Mouse (Mus musculus) intestine, embryonic 14.5 days (tissue): ENCODE data around the gene Hrh3. TPM values are rescaled to one million over a fixed set of nuclear protein-coding genes. Genes with fewer than 3 reads are reported as not detected.
A peak's percentile ranks its signal among the peaks of the same experiment; 100 is the strongest.

Experiments used
- ATAC-seq: fragments of 200-750 bp; cut with Nextera tagmentation; replicated peaks from 2 replicates; pipeline ENCODE4 v1.8.0; 2017; ENCODE audit warnings: low read depth, moderate number of reproducible peaks, moderate TSS enrichment, moderate library complexity; ENCODE audit not compliant: low FRiP score, low TSS enrichment
- DNase-seq: peaks from one replicate; pipeline ENCODE4 v3.0.0-alpha.2; 2018; ENCODE audit warnings: low spot score
- H3K27ac ChIP-seq: fragments of 300-500 bp; sonication (generic); 2 replicates; pipeline ENCODE4 v1.5.1; 2014; ENCODE audit warnings: low read depth, mild to moderate bottlenecking, control low read depth
- H3K27me3 ChIP-seq: fragments of 300-500 bp; sonication (generic); replicated peaks from 2 replicates; pipeline ENCODE4 v1.6.1; 2014; ENCODE audit warnings: low read length, control low read depth; ENCODE audit not compliant: control insufficient read depth, insufficient read depth
- H3K36me3 ChIP-seq: fragments of 300-500 bp; sonication (generic); 2 replicates; pipeline ENCODE4 v1.6.1; 2014; ENCODE audit warnings: low read length, control low read depth; ENCODE audit not compliant: control insufficient read depth, insufficient read depth
- H3K4me1 ChIP-seq: fragments of 300-500 bp; sonication (generic); replicated peaks from 2 replicates; pipeline ENCODE4 v1.6.1; 2014; ENCODE audit warnings: low read length, control low read depth, mixed read lengths; ENCODE audit not compliant: control insufficient read depth, insufficient read depth
- H3K4me2 ChIP-seq: fragments of 300-500 bp; sonication (generic); 2 replicates; pipeline ENCODE4 v1.6.1; 2014; ENCODE audit warnings: low read length
- H3K4me3 ChIP-seq: fragments of 300-500 bp; sonication (generic); 2 replicates; pipeline ENCODE4 v1.5.1; 2014; ENCODE audit warnings: low read depth, low read length, control low read depth, mixed read lengths
- H3K9ac ChIP-seq: fragments of 300-500 bp; sonication (generic); 2 replicates; pipeline ENCODE4 v1.6.1; 2014; ENCODE audit warnings: mild to moderate bottlenecking, low read length
- H3K9me3 ChIP-seq: fragments of 300-500 bp; sonication (generic); 2 replicates; pipeline ENCODE4 v1.6.1; 2016; ENCODE audit warnings: low read length, control low read depth; ENCODE audit not compliant: control insufficient read depth
- WGBS: fragments of 180-500 bp; shearing (Covaris S2); extraction: QIAGEN DNeasy Blood & Tissue Kit; methylation state at CpG from one replicate; pipeline ENCODE4 v1.1.7; 2014; 5-methylcytosine and 5-hydroxymethylcytosine counted together
- polyA plus RNA-seq: library from polyadenylated mRNA; unstranded; fragments of >200 nt; fragmentation: Nextera tagmentation; extraction: Ambion mirVana; gene quantifications from 2 replicates; pipeline ENCODE4 v1.2.1, GENCODE M21; 2014

The Hrh3 gene
- polyA plus RNA-seq, 1 experiment from 2014 or later, result 0.19 TPM

DNA sequence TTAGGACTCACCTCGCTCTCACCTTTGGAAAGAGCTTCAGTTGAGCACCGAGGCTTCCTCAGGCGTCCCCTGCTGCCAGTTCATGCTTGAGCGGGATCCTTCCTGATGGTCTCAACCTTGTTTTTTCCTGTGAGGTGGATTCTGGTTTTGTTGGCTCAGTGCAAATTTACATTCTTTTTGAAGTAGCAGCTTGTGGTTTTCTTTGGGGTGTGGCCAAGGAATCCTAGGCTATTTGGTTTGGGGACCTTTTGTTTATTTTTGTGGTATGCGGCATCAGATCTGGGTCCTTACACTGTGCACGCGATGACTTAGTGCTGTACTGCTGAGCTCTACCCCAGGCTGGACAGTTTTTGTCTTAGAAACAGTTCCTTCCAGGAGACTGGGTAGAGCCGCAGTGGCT is 23.6 kb downstream of the Hrh3 start:
- ATAC-seq (no peak), DNase-seq (no peak)
- Histone ChIP-seq H3K4me2 (no peak overlapping the region), H3K4me3 (no peak overlapping the region), H3K4me1 (no peaks in the 10 kb centered on the region), H3K9ac (no peak overlapping the region), H3K9me3 (no peaks in the 10 kb centered on the region), H3K27ac (no peak overlapping the region), H3K27me3 (no peaks in the 10 kb centered on the region), H3K36me3 (peaks cover 26% of the 10 kb centered on the region)
- WGBS, result 89% methylated on average over 8 of the region's 8 CpGs

DNA sequence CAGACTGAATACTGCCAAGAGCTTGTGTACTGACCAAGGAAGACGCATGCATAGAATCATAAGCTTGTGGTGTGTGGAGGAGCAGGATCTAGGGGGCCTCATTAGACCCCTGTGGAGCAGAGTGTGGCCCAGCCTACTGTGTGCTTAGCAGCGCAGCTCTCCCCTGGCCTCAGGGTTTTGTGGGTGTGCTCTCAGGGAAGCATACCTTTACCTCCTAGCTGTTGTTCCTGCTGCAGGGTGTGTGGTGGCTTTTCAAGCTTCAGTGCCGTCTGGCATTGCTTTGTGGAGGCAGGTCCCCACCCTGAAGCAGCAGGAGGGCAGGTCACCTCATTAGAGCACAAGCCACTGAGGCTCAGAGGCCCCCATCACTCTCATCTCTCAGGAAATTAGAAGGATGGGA is 26.7 kb downstream of the Hrh3 start:
- no peak overlapping the region for H3K27ac ChIP-seq
- peaks cover 16% of the 10 kb centered on the region for H3K36me3 ChIP-seq
- H3K4me3 ChIP-seq, result no peak overlapping the region
- H3K9ac ChIP-seq, result no peak overlapping the region
- 67% methylated on average over 3 of the region's 3 CpGs for WGBS
- no peaks in the 10 kb centered on the region for H3K9me3 ChIP-seq
- no peak overlapping the region for H3K4me2 ChIP-seq
- no peaks in the 10 kb centered on the region for H3K27me3 ChIP-seq
- no peak for DNase-seq
- ATAC-seq, result no peak
- H3K4me1 ChIP-seq, result no peaks in the 10 kb centered on the region

DNA sequence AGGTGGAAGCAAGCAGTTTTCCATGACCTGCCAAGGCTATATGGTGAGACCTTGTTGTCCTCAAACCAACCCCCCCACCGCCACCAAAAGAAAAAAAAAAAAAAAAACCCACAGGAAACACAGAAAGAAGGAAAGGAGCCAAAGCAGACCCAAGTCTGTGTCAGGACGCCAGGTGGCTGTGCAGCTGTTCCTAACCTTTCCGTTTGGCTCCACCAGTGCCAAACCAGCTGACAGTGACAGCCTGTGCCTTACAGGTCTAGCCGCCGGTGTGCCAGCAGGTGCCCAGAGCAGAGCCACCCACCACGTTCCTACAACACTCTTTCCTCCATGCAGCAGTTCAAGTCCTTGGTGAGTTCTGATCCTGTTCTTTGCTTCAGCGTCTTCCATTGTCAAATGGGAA is 31.4 kb downstream of the Hrh3 start:
- no peak for ATAC-seq
- Histone ChIP-seq H3K36me3 (peaks cover 23% of the 10 kb centered on the region), H3K4me1 (peaks cover 10% of the 10 kb centered on the region), H3K9ac (no peak overlapping the region), H3K27me3 (no peaks in the 10 kb centered on the region), H3K27ac (no peak overlapping the region), H3K4me2 (no peak overlapping the region), H3K9me3 (no peaks in the 10 kb centered on the region), H3K4me3 (no peak overlapping the region)
- WGBS, result 87% methylated on average over 7 of the region's 7 CpGs
- DNase-seq, result no peak

DNA sequence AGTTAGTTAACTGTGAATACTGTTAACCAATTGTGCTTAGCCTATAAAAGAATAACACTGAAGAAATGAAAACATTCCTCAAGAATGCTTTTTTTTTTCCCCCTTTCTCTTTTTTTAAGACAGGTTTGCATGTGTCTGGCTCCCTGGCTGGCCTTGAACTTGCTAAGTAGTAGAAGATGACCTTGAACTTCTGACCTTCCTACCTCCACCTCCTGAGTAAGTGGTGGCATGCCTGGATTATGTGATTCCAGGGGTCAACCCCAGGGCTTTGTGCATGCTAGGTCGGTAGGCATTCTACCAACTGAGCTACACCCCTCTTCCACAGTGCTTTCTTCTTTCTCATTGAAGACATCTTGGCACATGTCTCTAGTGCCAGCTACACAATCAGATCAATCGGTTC is 32.6 kb downstream of the Hrh3 start:
- Histone ChIP-seq H3K9ac (no peak overlapping the region), H3K4me2 (no peak overlapping the region), H3K4me1 (peaks cover 10% of the 10 kb centered on the region), H3K4me3 (no peak overlapping the region), H3K36me3 (peaks cover 23% of the 10 kb centered on the region), H3K9me3 (no peaks in the 10 kb centered on the region), H3K27me3 (no peaks in the 10 kb centered on the region), H3K27ac (no peak overlapping the region)
- 88% methylated on average over 2 of the region's 2 CpGs for WGBS
- DNase-seq, result no peak
- ATAC-seq, result no peak

DNA sequence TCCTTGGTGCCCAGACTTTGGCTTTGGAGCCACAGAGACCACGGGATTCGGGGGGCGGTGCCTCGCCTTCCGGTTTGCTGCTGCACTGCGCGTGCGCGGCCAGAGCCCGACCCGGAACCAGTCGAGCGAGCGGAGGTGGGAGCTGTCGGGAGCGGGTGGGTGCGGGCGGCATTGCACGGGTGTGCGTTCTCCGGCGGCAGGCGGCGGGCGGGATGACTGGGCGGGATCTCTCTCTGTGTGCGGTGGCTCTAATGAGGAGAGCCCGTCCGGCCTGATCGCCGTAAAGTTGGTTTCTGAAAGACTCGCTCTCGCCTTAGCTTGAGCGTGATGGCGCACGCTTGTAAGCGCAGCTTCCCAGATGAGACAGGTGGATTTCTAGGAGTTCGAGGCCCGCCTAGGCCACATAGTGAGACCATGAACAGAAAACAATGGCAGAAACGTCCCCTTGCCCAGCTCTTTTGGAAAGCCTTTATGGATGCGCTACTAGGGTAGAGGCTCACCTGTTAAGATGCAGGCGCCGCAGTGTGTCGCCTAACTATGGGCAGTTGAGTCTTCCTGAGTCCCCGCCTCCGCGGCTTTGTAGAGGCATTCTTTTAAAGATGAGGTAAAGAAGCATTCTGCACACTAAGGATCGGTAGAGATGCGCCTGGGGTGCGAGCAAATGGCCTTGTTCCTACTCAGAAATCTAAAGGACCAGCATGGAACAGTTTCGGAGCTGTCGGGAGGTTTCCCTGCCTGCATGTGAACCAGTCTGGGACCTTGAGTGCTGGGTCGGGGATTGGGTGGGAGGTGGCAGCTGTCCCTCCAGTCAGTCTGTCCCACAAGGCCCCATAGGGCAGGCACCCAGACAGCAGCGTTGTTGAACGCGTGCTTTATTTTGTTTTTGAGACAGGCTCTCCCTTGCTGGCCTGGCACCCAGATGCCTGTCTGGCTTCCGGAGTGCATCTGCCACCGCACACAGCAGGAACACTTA is 33.5 kb downstream of the Hrh3 start, which contains the start of gene Mtg2:
TSS of gene Mtg2 (plus strand) at position 108 of the 973 bp plus-strand sequence.
- ATAC-seq, result peak; percentile 97
- Histone ChIP-seq H3K27ac (0 out of 2 replicates have a peak within 1 kb of the TSS, but pooled peaks have one; percentile 38), H3K9ac (peak within 1 kb of the TSS; percentile 49), H3K9me3 (no peaks in the 10 kb centered on the region), H3K4me3 (peak within 1 kb of the TSS; percentile 85), H3K36me3 (peaks cover 23% of the 10 kb centered on the region), H3K4me1 (peaks cover 10% of the 10 kb centered on the region), H3K27me3 (no peaks in the 10 kb centered on the region), H3K4me2 (peak within 1 kb of the TSS; percentile 74)
- peak; percentile 96 for DNase-seq
- WGBS, result 4% methylated on average over 58 of the region's 58 CpGs

DNA sequence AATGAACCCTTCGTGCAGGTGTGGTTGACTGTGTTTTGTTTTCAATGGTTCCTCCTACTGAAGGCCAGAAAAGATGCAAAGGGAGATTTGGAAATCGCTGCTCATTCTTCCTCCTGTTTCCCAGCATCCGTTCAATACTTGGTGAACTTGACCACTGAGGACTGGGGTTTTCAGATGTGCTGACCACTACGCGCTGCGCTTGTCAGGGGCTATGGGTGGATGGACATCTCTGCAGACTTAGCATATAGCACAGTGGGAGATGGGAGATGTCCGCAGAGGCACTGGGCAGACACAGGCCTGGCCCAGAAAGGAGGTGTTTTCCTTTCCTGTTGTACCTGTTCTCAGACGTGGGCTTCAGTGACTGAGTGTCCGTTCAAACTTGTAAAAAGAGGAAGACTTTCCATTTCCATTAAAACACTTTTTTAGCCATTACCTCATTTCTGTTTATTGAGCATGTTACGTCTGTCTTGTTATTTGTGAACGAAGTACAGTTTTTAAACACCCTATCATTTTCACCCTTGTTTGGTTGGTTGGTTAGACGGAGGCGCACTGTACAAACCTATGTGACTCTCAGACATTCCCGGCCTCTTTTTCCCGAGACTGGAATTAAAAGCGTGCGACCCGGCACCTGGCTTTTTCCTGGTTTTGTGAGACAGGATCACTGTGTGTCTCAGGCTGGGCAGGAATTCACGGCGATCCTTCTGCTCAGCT is 34.4 kb downstream of the Hrh3 start:
- Histone ChIP-seq H3K4me2 (peak overlapping the region; percentile 74), H3K9me3 (no peaks in the 10 kb centered on the region), H3K4me3 (peak overlapping the region; percentile 85), H3K4me1 (peaks cover 10% of the 10 kb centered on the region), H3K27me3 (no peaks in the 10 kb centered on the region), H3K27ac (0 out of 2 replicates have a peak overlapping the region, but pooled peaks have one; percentile 38), H3K36me3 (peaks cover 23% of the 10 kb centered on the region), H3K9ac (peak overlapping the region; percentile 49)
- ATAC-seq (peak; percentile 73), DNase-seq (no peak)
- 32% methylated on average over 20 of the region's 20 CpGs for WGBS

DNA sequence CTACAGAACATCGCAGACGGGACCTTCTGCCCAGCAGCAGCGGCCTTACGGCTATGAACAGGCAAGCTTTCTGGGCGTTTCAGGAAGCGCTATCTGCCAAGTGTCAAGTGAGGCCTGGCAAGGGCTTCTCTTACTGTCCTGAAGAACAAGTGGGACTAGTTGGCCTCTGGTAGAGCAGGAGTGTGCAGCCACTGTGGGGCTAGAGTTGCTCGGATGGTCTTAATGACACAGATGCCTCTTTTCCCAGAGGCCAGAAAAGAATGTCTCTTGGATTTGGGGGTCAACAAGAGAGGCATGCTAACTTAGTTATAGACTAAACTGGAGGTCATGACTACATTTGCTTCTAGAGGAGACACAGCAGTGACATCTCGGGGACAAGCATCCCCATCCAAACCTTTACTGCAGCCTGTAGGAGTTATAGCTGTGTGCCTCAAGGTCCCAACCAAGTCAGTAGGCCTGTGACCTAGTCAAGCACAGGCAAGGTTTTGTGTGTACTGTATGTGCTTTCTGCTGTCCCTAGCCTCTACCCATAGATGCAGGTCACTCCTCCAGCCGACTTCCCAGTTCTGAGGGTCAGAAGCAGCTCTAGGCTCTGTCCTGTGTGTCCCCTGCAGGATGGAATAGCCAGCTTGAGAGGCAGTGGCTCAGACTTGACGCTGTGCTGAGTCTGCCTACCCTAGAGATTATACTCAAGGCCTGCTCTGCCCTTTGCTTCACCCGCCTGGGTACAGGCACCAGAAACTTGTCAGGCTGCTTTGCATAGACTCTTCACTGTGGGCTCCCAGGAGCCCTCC is 40.8 kb downstream of the Hrh3 start:
- no peaks in the 10 kb centered on the region for H3K9me3 ChIP-seq
- ATAC-seq, result no peak
- WGBS, result 93% methylated on average over 11 of the region's 11 CpGs

DNA sequence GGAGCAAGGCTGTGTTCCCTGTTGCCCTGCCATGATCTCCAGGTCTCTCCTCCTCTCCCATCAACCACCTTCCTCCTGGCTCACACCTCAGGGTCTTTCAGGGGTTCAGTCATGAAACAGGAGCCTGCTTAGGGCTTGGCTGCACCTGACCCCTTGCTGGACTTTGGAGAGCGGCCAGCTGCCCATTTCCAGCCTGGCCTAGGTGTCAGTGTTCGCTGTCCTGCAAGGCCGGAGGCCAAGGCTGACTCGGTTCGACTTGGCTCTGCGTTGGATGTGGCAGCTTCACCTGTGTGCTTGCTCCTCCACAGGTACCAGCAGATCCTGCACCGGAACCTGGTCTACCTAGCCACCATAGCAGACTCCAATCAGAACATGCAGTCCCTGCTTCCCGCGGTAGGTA is 51.3 kb downstream of the Hrh3 start:
- Histone ChIP-seq H3K9ac (no peak overlapping the region), H3K27ac (no peak overlapping the region), H3K4me3 (no peak overlapping the region), H3K9me3 (no peaks in the 10 kb centered on the region), H3K4me1 (0 out of 2 replicates have a peak, but pooled peaks cover 3% of the 10 kb centered on the region), H3K36me3 (peaks cover 39% of the 10 kb centered on the region), H3K27me3 (no peaks in the 10 kb centered on the region), H3K4me2 (no peak overlapping the region)
- DNase-seq, result no peak
- no peak for ATAC-seq
- WGBS, result 97% methylated on average over 9 of the region's 9 CpGs

More for the DNA sequence above, 40.8 kb downstream of the Hrh3 start:
- no peak overlapping the region for H3K27ac ChIP-seq
- no peak for DNase-seq
- H3K27me3 ChIP-seq, result no peaks in the 10 kb centered on the region
- no peak overlapping the region for H3K4me3 ChIP-seq
- H3K36me3 ChIP-seq, result peaks cover 58% of the 10 kb centered on the region
- H3K4me1 ChIP-seq, result no peaks in the 10 kb centered on the region
- H3K9ac ChIP-seq, result no peak overlapping the region
- no peak overlapping the region for H3K4me2 ChIP-seq
